Mouse (Mus musculus) forebrain, embryonic 11.5 days (tissue): ENCODE results near the gene Agt. TPM values are rescaled to one million over a fixed set of nuclear protein-coding genes. Genes with fewer than 3 reads are reported as not detected.

Experiments used
- ATAC-seq: fragments of 200-750 bp; cut with Nextera tagmentation; replicated peaks from 2 replicates; pipeline ENCODE4 v1.8.0; 2017; ENCODE audit warnings: moderate TSS enrichment; ENCODE audit not compliant: low FRiP score
- DNase-seq: peaks from one replicate; pipeline ENCODE4 v3.0.0-alpha.2; 2017; ENCODE audit warnings: low spot score
- H3K27ac ChIP-seq: fragments of 300-500 bp; sonication (generic); 2 replicates; pipeline ENCODE4 v1.5.1; 2014; ENCODE audit warnings: low read depth, low read length
- H3K27me3 ChIP-seq: fragments of 300-500 bp; sonication (generic); 2 replicates; pipeline ENCODE4 v1.6.1; 2014; ENCODE audit warnings: mild to moderate bottlenecking, low read length, mixed read lengths; ENCODE audit not compliant: control insufficient read depth, insufficient read depth
- H3K36me3 ChIP-seq: fragments of 300-500 bp; sonication (generic); 2 replicates; pipeline ENCODE4 v1.6.1; 2014; ENCODE audit warnings: mild to moderate bottlenecking, low read length, moderate library complexity, mixed read lengths; ENCODE audit not compliant: control insufficient read depth, insufficient read depth
- H3K4me1 ChIP-seq: fragments of 300-500 bp; sonication (generic); replicated peaks from 2 replicates; pipeline ENCODE4 v1.6.1; 2014; ENCODE audit warnings: low read length, mixed read lengths; ENCODE audit not compliant: control insufficient read depth, insufficient read depth
- H3K4me2 ChIP-seq: fragments of 300-500 bp; sonication (generic); 2 replicates; pipeline ENCODE4 v1.6.1; 2014; ENCODE audit warnings: low read depth, mild to moderate bottlenecking, low read length, moderate library complexity, mixed read lengths; ENCODE audit not compliant: severe bottlenecking
- H3K4me3 ChIP-seq: fragments of 300-500 bp; sonication (generic); 2 replicates; pipeline ENCODE4 v1.5.1; 2014; ENCODE audit warnings: low read depth, low read length
- H3K9ac ChIP-seq: fragments of 300-500 bp; sonication (generic); 2 replicates; pipeline ENCODE4 v1.6.1; 2014; ENCODE audit warnings: low read length
- H3K9me3 ChIP-seq: fragments of 300-500 bp; sonication (generic); 2 replicates; pipeline ENCODE4 v1.6.1; 2016; ENCODE audit warnings: low read length, mixed read lengths; ENCODE audit not compliant: control insufficient read depth
- WGBS: fragments of 180-500 bp; shearing (Covaris S2); extraction: QIAGEN DNeasy Blood & Tissue Kit; methylation state at CpG from one replicate; pipeline ENCODE4 v1.1.7; 2014; 5-methylcytosine and 5-hydroxymethylcytosine counted together
- polyA plus RNA-seq: library from polyadenylated mRNA; unstranded; fragments of >200 nt; fragmentation: Nextera tagmentation; extraction: Ambion mirVana; gene quantifications from 2 replicates; pipeline ENCODE4 v1.2.1, GENCODE M21; 2014

Gene Agt
- polyA plus RNA-seq, 1 experiment from 2014 or later, result not detected

GRCm38 (mm10) chr8:124508321-124508695 is 61.2 kb downstream of the Agt start:
- no peaks in the 10 kb centered on the region for H3K9me3 ChIP-seq
- H3K27me3 ChIP-seq, result no peaks in the 10 kb centered on the region
- 68% methylated on average over 6 of the region's 6 CpGs for WGBS

GRCm38 (mm10) chr8:124507572-124508320 is 61.8 kb downstream of the Agt start:
- H3K4me1 ChIP-seq, result no peaks in the 10 kb centered on the region
- H3K27me3 ChIP-seq, result no peaks in the 10 kb centered on the region
- H3K4me2 ChIP-seq, result no peak overlapping the region
- ATAC-seq (no peak), DNase-seq (no peak)
- H3K9ac ChIP-seq, result no peak overlapping the region
- H3K9me3 ChIP-seq, result no peaks in the 10 kb centered on the region
- no peaks in the 10 kb centered on the region for H3K36me3 ChIP-seq
- 80% methylated on average over 8 of the region's 8 CpGs for WGBS
- H3K27ac ChIP-seq, result no peak overlapping the region
- H3K4me3 ChIP-seq, result no peak overlapping the region

More at GRCm38 (mm10) chr8:124508321-124508695, 61.2 kb downstream of the Agt start:
- H3K4me2 ChIP-seq, result no peak overlapping the region
- H3K4me3 ChIP-seq, result no peak overlapping the region
- H3K27ac ChIP-seq, result no peak overlapping the region
- ATAC-seq (no peak), DNase-seq (no peak)
- no peaks in the 10 kb centered on the region for H3K4me1 ChIP-seq
- no peak overlapping the region for H3K9ac ChIP-seq
- no peaks in the 10 kb centered on the region for H3K36me3 ChIP-seq

Other genes starting within 250 kb of the Agt start
- 4.8 and 5.3 TPM in 2 replicates for gene Pgbd5, start 130.0 kb downstream of the Agt start, polyA plus RNA-seq
- gene Cog2, start 48.9 kb downstream of the Agt start, polyA plus RNA-seq, result 41.4 and 44.7 TPM in 2 replicates
- gene Capn9, start 6.4 kb upstream of the Agt start, polyA plus RNA-seq, result 0.15 TPM in 1 of 2 replicates, not detected in the other
- 23.5 and 26.6 TPM in 2 replicates for gene 2310022B05Rik, start 93.7 kb upstream of the Agt start, polyA plus RNA-seq
- 60.3 and 63.2 TPM in 2 replicates for gene Ttc13, start 152.3 kb upstream of the Agt start, polyA plus RNA-seq
- 34.1 and 38.2 TPM in 2 replicates for gene Arv1, start 152.4 kb upstream of the Agt start, polyA plus RNA-seq
- 1.2 and 1.4 TPM in 2 replicates for gene Fam89a, start 182.1 kb upstream of the Agt start, polyA plus RNA-seq
- 2.2 and 2.7 TPM in 2 replicates for gene Trim67, start 223.4 kb upstream of the Agt start, polyA plus RNA-seq